Mouse (Mus musculus): ENCODE results near the gene Ptpn3. TPM values are rescaled to one million over a fixed set of nuclear protein-coding genes. Genes with fewer than 3 reads are reported as not detected.

Gene Ptpn3
- 1.0 and 1.1 TPM in 2 replicates for polyA plus RNA-seq (2015; fragmentation: Nextera tagmentation; extraction: Ambion mirVana)

GRCm38 (mm10) chr4:57301410-57302313, at the start of gene Ptpn3:
Gene Ptpn3, minus strand, starts transcription at chr4:57301837.
- Histone ChIP-seq H3K4me2 (ENCODE audit: low read depth, low read length) (peak within 1 kb of the TSS; percentile 68), H3K27me3 (ENCODE audit: control insufficient read depth, insufficient read depth, low read depth, low read length) (peaks cover 39% of the 10 kb centered on the region), H3K4me3 (ENCODE audit: low read depth, low read length) (peak within 1 kb of the TSS; percentile 63), H3K9me3 (replicated peaks; ENCODE audit: control insufficient read depth, low read length) (no peaks in the 10 kb centered on the region), H3K36me3 (ENCODE audit: control insufficient read depth, insufficient read depth) (no peaks in the 10 kb centered on the region), H3K27ac (ENCODE audit: low read length) (no peak within 1 kb of the TSS), H3K9ac (ENCODE audit: low read depth, low read length) (no peak within 1 kb of the TSS), H3K4me1 (ENCODE audit: control insufficient read depth, low read depth, low read length) (no peaks in the 10 kb centered on the region; the same call in 1 of the 2 replicates)
- ATAC-seq (ENCODE audit: low read depth): peak; percentile 79
- WGBS (ENCODE audit: insufficient replicate concordance): under 1% methylated on average over 42 of the region's 42 CpGs

- Histone ChIP-seq H3K9me3 (replicated peaks; ENCODE audit: control insufficient read depth, low read length) (no peaks in the 10 kb centered on the region), H3K36me3 (ENCODE audit: control insufficient read depth, insufficient read depth) (no peaks in the 10 kb centered on the region), H3K9ac (ENCODE audit: low read depth, low read length) (no peak overlapping the region), H3K4me3 (ENCODE audit: low read depth, low read length) (no peak overlapping the region), H3K27me3 (ENCODE audit: control insufficient read depth, insufficient read depth, low read depth, low read length) (no peaks in the 10 kb centered on the region), H3K4me1 (ENCODE audit: control insufficient read depth, low read depth, low read length) (no peaks in the 10 kb centered on the region), H3K4me2 (ENCODE audit: low read depth, low read length) (no peak overlapping the region), H3K27ac (ENCODE audit: low read length) (no peak overlapping the region)
- ATAC-seq (ENCODE audit: low read depth): no peak
- 67% methylated on average over 2 of the region's 2 CpGs for WGBS (ENCODE audit: insufficient replicate concordance)
Measured at GRCm38 (mm10) chr4:57350541-57350940, 48.9 kb upstream of the Ptpn3 start.

GRCm38 (mm10) chr4:57343996-57344395, 42.4 kb upstream of the Ptpn3 start:
- Histone ChIP-seq H3K4me1 (ENCODE audit: control insufficient read depth, low read depth, low read length) (no peaks in the 10 kb centered on the region), H3K4me2 (ENCODE audit: low read depth, low read length) (no peak overlapping the region), H3K36me3 (ENCODE audit: control insufficient read depth, insufficient read depth) (no peaks in the 10 kb centered on the region), H3K9ac (ENCODE audit: low read depth, low read length) (no peak overlapping the region), H3K27me3 (ENCODE audit: control insufficient read depth, insufficient read depth, low read depth, low read length) (no peaks in the 10 kb centered on the region), H3K4me3 (ENCODE audit: low read depth, low read length) (no peak overlapping the region), H3K9me3 (replicated peaks; ENCODE audit: control insufficient read depth, low read length) (no peaks in the 10 kb centered on the region), H3K27ac (ENCODE audit: low read length) (no peak overlapping the region)
- WGBS (ENCODE audit: insufficient replicate concordance): 83% methylated on average over 7 of the region's 7 CpGs
- no peak for ATAC-seq (ENCODE audit: low read depth)

GRCm38 (mm10) chr4:57338923-57339322, 37.3 kb upstream of the Ptpn3 start:
- H3K4me3 ChIP-seq (ENCODE audit: low read depth, low read length): no peak overlapping the region
- H3K36me3 ChIP-seq (ENCODE audit: control insufficient read depth, insufficient read depth): no peaks in the 10 kb centered on the region
- no peaks in the 10 kb centered on the region for H3K27me3 ChIP-seq (ENCODE audit: control insufficient read depth, insufficient read depth, low read depth, low read length)
- H3K4me1 ChIP-seq (ENCODE audit: control insufficient read depth, low read depth, low read length): no peaks in the 10 kb centered on the region
- no peak overlapping the region for H3K4me2 ChIP-seq (ENCODE audit: low read depth, low read length)
- ATAC-seq (ENCODE audit: low read depth): no peak
- no peaks in the 10 kb centered on the region for H3K9me3 ChIP-seq (replicated peaks; ENCODE audit: control insufficient read depth, low read length)
- WGBS (ENCODE audit: insufficient replicate concordance): 72% methylated on average over 17 of the region's 17 CpGs
- no peak overlapping the region for H3K9ac ChIP-seq (ENCODE audit: low read depth, low read length)
- no peak overlapping the region for H3K27ac ChIP-seq (ENCODE audit: low read length)

- Histone ChIP-seq H3K9me3 (replicated peaks; ENCODE audit: control insufficient read depth, low read length) (no peaks in the 10 kb centered on the region), H3K27ac (ENCODE audit: low read length) (no peak overlapping the region), H3K4me1 (ENCODE audit: control insufficient read depth, low read depth, low read length) (no peaks in the 10 kb centered on the region), H3K9ac (ENCODE audit: low read depth, low read length) (no peak overlapping the region), H3K36me3 (ENCODE audit: control insufficient read depth, insufficient read depth) (no peaks in the 10 kb centered on the region), H3K4me2 (ENCODE audit: low read depth, low read length) (no peak overlapping the region), H3K27me3 (ENCODE audit: control insufficient read depth, insufficient read depth, low read depth, low read length) (no peaks in the 10 kb centered on the region), H3K4me3 (ENCODE audit: low read depth, low read length) (no peak overlapping the region)
- whole genome bisulfite sequencing (ENCODE audit: insufficient replicate concordance): 69% methylated on average over 9 of the region's 9 CpGs
- no peak for ATAC-seq (ENCODE audit: low read depth)
Measured at GRCm38 (mm10) chr4:57338061-57338460, 36.4 kb upstream of the Ptpn3 start.

- Histone ChIP-seq H3K4me3 (ENCODE audit: low read depth, low read length) (no peak overlapping the region), H3K9me3 (replicated peaks; ENCODE audit: control insufficient read depth, low read length) (no peaks in the 10 kb centered on the region), H3K27ac (ENCODE audit: low read length) (no peak overlapping the region), H3K36me3 (ENCODE audit: control insufficient read depth, insufficient read depth) (no peaks in the 10 kb centered on the region), H3K9ac (ENCODE audit: low read depth, low read length) (no peak overlapping the region), H3K4me1 (ENCODE audit: control insufficient read depth, low read depth, low read length) (no peaks in the 10 kb centered on the region), H3K4me2 (ENCODE audit: low read depth, low read length) (no peak overlapping the region), H3K27me3 (ENCODE audit: control insufficient read depth, insufficient read depth, low read depth, low read length) (no peaks in the 10 kb centered on the region)
- 62% methylated on average over 9 of the region's 9 CpGs for WGBS (ENCODE audit: insufficient replicate concordance)
- ATAC-seq (ENCODE audit: low read depth): no peak
Measured at GRCm38 (mm10) chr4:57335000-57335666, 33.5 kb upstream of the Ptpn3 start.

- H3K36me3 ChIP-seq (ENCODE audit: control insufficient read depth, insufficient read depth): no peaks in the 10 kb centered on the region
- H3K9ac ChIP-seq (ENCODE audit: low read depth, low read length): no peak overlapping the region
- H3K4me3 ChIP-seq (ENCODE audit: low read depth, low read length): no peak overlapping the region
- no peaks in the 10 kb centered on the region for H3K4me1 ChIP-seq (ENCODE audit: control insufficient read depth, low read depth, low read length)
- no peaks in the 10 kb centered on the region for H3K27me3 ChIP-seq (ENCODE audit: control insufficient read depth, insufficient read depth, low read depth, low read length)
- H3K9me3 ChIP-seq (replicated peaks; ENCODE audit: control insufficient read depth, low read length): no peaks in the 10 kb centered on the region
- no peak overlapping the region for H3K4me2 ChIP-seq (ENCODE audit: low read depth, low read length)
- no peak overlapping the region for H3K27ac ChIP-seq (ENCODE audit: low read length)
- WGBS (ENCODE audit: insufficient replicate concordance): 63% methylated on average over 12 of the region's 12 CpGs
- no peak for ATAC-seq (ENCODE audit: low read depth)
Measured at GRCm38 (mm10) chr4:57333926-57334548, 32.4 kb upstream of the Ptpn3 start.

- H3K4me1 ChIP-seq (ENCODE audit: control insufficient read depth, low read depth, low read length): no peaks in the 10 kb centered on the region
- H3K4me2 ChIP-seq (ENCODE audit: low read depth, low read length): no peak overlapping the region
- H3K9me3 ChIP-seq (replicated peaks; ENCODE audit: control insufficient read depth, low read length): no peaks in the 10 kb centered on the region
- no peaks in the 10 kb centered on the region for H3K36me3 ChIP-seq (ENCODE audit: control insufficient read depth, insufficient read depth)
- H3K4me3 ChIP-seq (ENCODE audit: low read depth, low read length): no peak overlapping the region
- no peak overlapping the region for H3K27ac ChIP-seq (ENCODE audit: low read length)
- ATAC-seq (ENCODE audit: low read depth): no peak
- H3K9ac ChIP-seq (ENCODE audit: low read depth, low read length): no peak overlapping the region
- WGBS (ENCODE audit: insufficient replicate concordance): 56% methylated on average over 3 of the region's 3 CpGs
- no peaks in the 10 kb centered on the region for H3K27me3 ChIP-seq (ENCODE audit: control insufficient read depth, insufficient read depth, low read depth, low read length)
Measured at GRCm38 (mm10) chr4:57332511-57332910, 30.9 kb upstream of the Ptpn3 start.

Measured in liver, embryonic 16.5 days (tissue).